8 mouse cellular contexts compared by ENCODE assay signal in the genomic region with DNA sequence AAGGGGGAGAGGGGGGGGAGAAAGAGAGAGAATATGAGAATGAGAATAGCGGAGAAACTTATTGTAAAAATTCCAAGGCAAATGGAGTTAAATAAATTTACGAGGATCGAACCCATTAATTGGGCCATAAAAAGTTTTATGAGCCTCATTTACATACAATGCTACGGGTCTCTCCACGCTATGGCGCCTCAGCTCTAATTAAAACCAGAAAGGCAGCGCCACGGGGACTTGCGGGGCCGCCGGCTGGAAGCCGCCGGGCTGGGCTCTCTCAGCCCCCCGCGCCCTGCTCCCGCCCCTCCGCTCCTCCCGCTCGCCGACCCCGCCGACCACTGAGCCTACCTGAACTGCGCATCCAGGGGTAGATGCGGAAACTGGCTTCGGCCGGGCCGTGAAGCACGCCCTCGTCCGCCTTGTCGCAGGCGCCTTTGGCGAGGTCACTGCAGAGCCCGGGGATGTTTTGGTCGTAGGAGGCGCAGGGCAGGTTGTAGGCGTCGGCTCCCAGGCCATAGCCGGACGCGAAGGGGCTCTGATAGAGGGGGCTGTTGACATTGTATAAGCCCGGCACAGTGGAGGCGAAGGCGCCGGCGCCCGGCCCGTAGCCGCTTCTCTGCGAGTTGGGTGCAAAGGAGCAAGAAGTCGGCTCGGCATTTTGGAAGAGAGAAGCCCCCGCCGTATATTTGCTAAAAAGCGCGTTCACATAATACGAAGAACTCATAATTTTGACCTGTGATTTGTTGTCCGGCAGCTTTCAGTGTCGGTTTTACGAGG. TPM values are rescaled to one million over a fixed set of nuclear protein-coding genes. Genes with fewer than 3 reads are reported as not detected.
A peak's percentile ranks its signal among the peaks of the same experiment; 100 is the strongest.
DNase-seq lines count a peak whose midpoint lies in the region; ATAC-seq and TF ChIP-seq lines count a peak whose summit lies in the region.

No protein-coding gene starts in this region.

- peak overlapping the region; percentile 78 for H3K4me3 ChIP-seq in gastrocnemius, adult 2 months
- H3K4me3 ChIP-seq in hindbrain, embryonic 10.5 days = peak overlapping the region; percentile 45
- H3K4me3 ChIP-seq in liver, embryonic 12.5 days = peak overlapping the region; percentile 32

- 2% methylated on average over 60 of the region's 60 CpGs for WGBS in hindbrain, embryonic 10.5 days
- 2% methylated on average over 60 of the region's 60 CpGs for WGBS in liver, embryonic 12.5 days (ENCODE audit: insufficient replicate concordance)

- H3K9me3 ChIP-seq in hindbrain, embryonic 10.5 days = no peaks in the 10 kb centered on the region
- H3K9me3 ChIP-seq in liver, embryonic 12.5 days (replicated peaks) = no peaks in the 10 kb centered on the region

- intact Hi-C loops in gastrocnemius, adult 2 months (cut with DNase I) = loop anchor here (5.0 kb wide), 1 partner anchor 835 kb away; no protein-coding TSS in a partner anchor

- peak; percentile 74 for DNase-seq in gastrocnemius, adult 2 months
- no peak for DNase-seq in gastrocnemius, postnatal 25 days
- DNase-seq in adrenal gland, postnatal 25 days = peak; percentile 48
- DNase-seq in hindbrain, embryonic 10.5 days (ENCODE audit: low spot score) = peak; percentile 68
- DNase-seq in urinary bladder, adult 2 months (ENCODE audit: low spot score) = peak; percentile 66
- DNase-seq in retina, embryonic 14.5 days (ENCODE audit: low spot score) = no peak

- ATAC-seq in liver, embryonic 12.5 days = no peak
- ATAC-seq in monocyte, adult 5-6 weeks (replicated peaks; ENCODE audit: insufficient number of reproducible peaks, low FRiP score, low TSS enrichment, poor library complexity, severe bottlenecking) = no peak

- no peak for TF ChIP-seq CTCF in gastrocnemius, adult 2 months (IDR thresholded peaks at IDR 0.05)

- peaks cover 20% of the 10 kb centered on the region for H3K4me1 ChIP-seq in hindbrain, embryonic 10.5 days (replicated peaks)
- peaks cover 21% of the 10 kb centered on the region for H3K4me1 ChIP-seq in liver, embryonic 12.5 days

- no peaks in the 10 kb centered on the region for H3K36me3 ChIP-seq in hindbrain, embryonic 10.5 days
- no peaks in the 10 kb centered on the region for H3K36me3 ChIP-seq in liver, embryonic 12.5 days

- H3K27me3 ChIP-seq in hindbrain, embryonic 10.5 days (ENCODE audit: insufficient read depth, poor library complexity, severe bottlenecking) = peaks cover 100% of the 10 kb centered on the region
- peaks cover 100% of the 10 kb centered on the region for H3K27me3 ChIP-seq in liver, embryonic 12.5 days (replicated peaks)

- peak overlapping the region; percentile 51 for H3K4me2 ChIP-seq in liver, embryonic 12.5 days

- peak overlapping the region; percentile 91 for H3K27ac ChIP-seq in gastrocnemius, adult 2 months
- H3K27ac ChIP-seq in hindbrain, embryonic 10.5 days = no peak overlapping the region
- H3K27ac ChIP-seq in liver, embryonic 12.5 days = no peak overlapping the region

- no peak overlapping the region for H3K9ac ChIP-seq in liver, embryonic 12.5 days

RNA-seq across cellular contexts. Expression of a gene that starts 3.7 kb away (rescaled TPM):
- under 1 TPM in 1 of 2 experiments, not detected in 1; 0.82 TPM for total RNA-seq in gastrocnemius, adult 2 months (2021)
- total RNA-seq in gastrocnemius, postnatal 25 days (2021) = under 1 TPM in 1 of 2 experiments, not detected in 1; 0.46 TPM
- 0.88 and 4.9 TPM in 2 replicates for total RNA-seq in adrenal gland, postnatal 25 days (2021)
- polyA plus RNA-seq in hindbrain, embryonic 10.5 days (2016; fragmentation: Nextera tagmentation; extraction: Ambion mirVana) = not detected in 2 replicates
- not detected in 2 replicates for polyA plus RNA-seq in liver, embryonic 12.5 days (2016; fragmentation: Nextera tagmentation; extraction: Ambion mirVana)
- 0.88 and 1.2 TPM in 2 replicates for polyA plus RNA-seq in urinary bladder, adult 2 months (2012; rRNA removed)
- 5.6 TPM in 1 of 3 replicates, not detected in the others for total RNA-seq in monocyte, adult 5-6 weeks (2017)

RNA-seq across cellular contexts. Expression of a gene that starts 3.7 kb away (rescaled TPM):
- 1 to 10 TPM; 2.8 to 3.1 TPM for total RNA-seq in gastrocnemius, adult 2 months (2021)
- 1 to 10 TPM; 2.4 to 3.3 TPM for total RNA-seq in gastrocnemius, postnatal 25 days (2021)
- total RNA-seq in adrenal gland, postnatal 25 days (2021) = 6.3 and 6.9 TPM in 2 replicates
- polyA plus RNA-seq in hindbrain, embryonic 10.5 days (2016; fragmentation: Nextera tagmentation; extraction: Ambion mirVana) = 3.6 and 9.7 TPM in 2 replicates
- 0.97 and 1.2 TPM in 2 replicates for polyA plus RNA-seq in liver, embryonic 12.5 days (2016; fragmentation: Nextera tagmentation; extraction: Ambion mirVana)
- polyA plus RNA-seq in urinary bladder, adult 2 months (2012; rRNA removed) = 3.7 and 6.0 TPM in 2 replicates
- total RNA-seq in monocyte, adult 5-6 weeks (2017) = 0.29 TPM in 1 of 3 replicates, not detected in the others

RNA-seq across cellular contexts. Expression of a gene that starts 4.8 kb away (rescaled TPM):
- 1 to 10 TPM; 4.7 to 5.0 TPM for total RNA-seq in gastrocnemius, adult 2 months (2021)
- 1 to 10 TPM; 4.7 to 5.5 TPM for total RNA-seq in gastrocnemius, postnatal 25 days (2021)
- 12.9 and 18.3 TPM in 2 replicates for total RNA-seq in adrenal gland, postnatal 25 days (2021)
- polyA plus RNA-seq in hindbrain, embryonic 10.5 days (2016; fragmentation: Nextera tagmentation; extraction: Ambion mirVana) = not detected in 2 replicates
- polyA plus RNA-seq in liver, embryonic 12.5 days (2016; fragmentation: Nextera tagmentation; extraction: Ambion mirVana) = 0.74 and 0.81 TPM in 2 replicates
- 27.6 and 28.6 TPM in 2 replicates for polyA plus RNA-seq in urinary bladder, adult 2 months (2012; rRNA removed)
- not detected in 3 replicates for total RNA-seq in monocyte, adult 5-6 weeks (2017)

RNA-seq across cellular contexts. Expression of a gene that starts 8.4 kb away (rescaled TPM):
- 1 to 10 TPM; 2.6 to 2.7 TPM for total RNA-seq in gastrocnemius, adult 2 months (2021)
- 1 to 10 TPM; 1.8 to 2.8 TPM for total RNA-seq in gastrocnemius, postnatal 25 days (2021)
- total RNA-seq in adrenal gland, postnatal 25 days (2021) = 3.1 and 5.6 TPM in 2 replicates
- polyA plus RNA-seq in hindbrain, embryonic 10.5 days (2016; fragmentation: Nextera tagmentation; extraction: Ambion mirVana) = not detected in 2 replicates
- polyA plus RNA-seq in liver, embryonic 12.5 days (2016; fragmentation: Nextera tagmentation; extraction: Ambion mirVana) = 0.14 and 0.20 TPM in 2 replicates
- polyA plus RNA-seq in urinary bladder, adult 2 months (2012; rRNA removed) = 1.7 and 3.4 TPM in 2 replicates
- not detected in 3 replicates for total RNA-seq in monocyte, adult 5-6 weeks (2017)

RNA-seq across cellular contexts. Expression of a gene that starts 12.5 kb away (rescaled TPM):
- total RNA-seq in gastrocnemius, adult 2 months (2021) = 1 to 10 TPM; 2.2 to 2.9 TPM
- total RNA-seq in gastrocnemius, postnatal 25 days (2021) = 1 to 10 TPM; 1.9 to 3.5 TPM
- total RNA-seq in adrenal gland, postnatal 25 days (2021) = 12.8 and 15.0 TPM in 2 replicates
- 1.8 TPM in 1 of 2 replicates, not detected in the other for polyA plus RNA-seq in hindbrain, embryonic 10.5 days (2016; fragmentation: Nextera tagmentation; extraction: Ambion mirVana)
- polyA plus RNA-seq in liver, embryonic 12.5 days (2016; fragmentation: Nextera tagmentation; extraction: Ambion mirVana) = 2.1 and 3.1 TPM in 2 replicates
- 6.1 and 7.2 TPM in 2 replicates for polyA plus RNA-seq in urinary bladder, adult 2 months (2012; rRNA removed)
- 0.39 TPM in 1 of 3 replicates, not detected in the others for total RNA-seq in monocyte, adult 5-6 weeks (2017)

Comparison
In these comparisons a context has a peak if more than half of its experiments do, and no peak if none do; other contexts are left out.
1. DNase-seq: peak in gastrocnemius, adult 2 months (single experiment), adrenal gland, postnatal 25 days (single experiment), hindbrain, embryonic 10.5 days (single experiment) and urinary bladder, adult 2 months (single experiment); none in gastrocnemius, postnatal 25 days (single experiment) and retina, embryonic 14.5 days (single experiment).
2. Peak in every context shown above with its lines, with median percentiles within 50 percentile points of each other: H3K4me3 ChIP-seq.